Mouse (Mus musculus): Measurements from ENCODE around the gene Ffar1.

Ffar1 gene

GRCm38 (mm10) chr7:30861464-30861863, at the start of gene Ffar1:
Gene Ffar1 (minus strand): TSS chr7:30861564.
- no peak for DNase-seq

- no peak for DNase-seq
Observed at GRCm38 (mm10) chr7:30909773-30910172, 48.4 kb upstream of the Ffar1 start.

GRCm38 (mm10) chr7:30908992-30909431, 47.6 kb upstream of the Ffar1 start:
- no peak for DNase-seq

GRCm38 (mm10) chr7:30908277-30908991, 47.1 kb upstream of the Ffar1 start:
- DNase-seq = no peak

- DNase-seq = no peak
Observed at GRCm38 (mm10) chr7:30904042-30904441, 42.7 kb upstream of the Ffar1 start.

- no peak for DNase-seq
Observed at GRCm38 (mm10) chr7:30895217-30895616, 33.9 kb upstream of the Ffar1 start.

GRCm38 (mm10) chr7:30892515-30892914, 31.2 kb upstream of the Ffar1 start:
- DNase-seq = no peak

GRCm38 (mm10) chr7:30891746-30892145, 30.4 kb upstream of the Ffar1 start:
- no peak for DNase-seq

- no peak for DNase-seq
Observed at GRCm38 (mm10) chr7:30890681-30891080, 29.3 kb upstream of the Ffar1 start.

- no peak for DNase-seq
Observed at GRCm38 (mm10) chr7:30888786-30889185, 27.4 kb upstream of the Ffar1 start.

GRCm38 (mm10) chr7:30887568-30888188, 26.3 kb upstream of the Ffar1 start:
- no peak for DNase-seq

- DNase-seq = no peak
Observed at GRCm38 (mm10) chr7:30886852-30887251, 25.5 kb upstream of the Ffar1 start.

GRCm38 (mm10) chr7:30884047-30884446, 22.7 kb upstream of the Ffar1 start:
- DNase-seq = no peak

- no peak for DNase-seq
Observed at GRCm38 (mm10) chr7:30881367-30881766, 20.0 kb upstream of the Ffar1 start.

GRCm38 (mm10) chr7:30880176-30880575, 18.8 kb upstream of the Ffar1 start, which contains the start of gene Cd22:
Gene Cd22 (minus strand): TSS chr7:30880342.
- no peak for DNase-seq

GRCm38 (mm10) chr7:30878950-30879349, 17.6 kb upstream of the Ffar1 start:
- DNase-seq = no peak

- DNase-seq = peak; percentile 57
Observed at GRCm38 (mm10) chr7:30873083-30873482, 11.7 kb upstream of the Ffar1 start.

- DNase-seq = no peak
Observed at GRCm38 (mm10) chr7:30863386-30863785, 2.0 kb upstream of the Ffar1 start.

- DNase-seq = peak; percentile 32
Observed at GRCm38 (mm10) chr7:30859635-30860402, 1.5 kb downstream of the Ffar1 start.

- peak; percentile 71 for DNase-seq
Observed at GRCm38 (mm10) chr7:30859290-30859634, 2.1 kb downstream of the Ffar1 start.

- DNase-seq = no peak
Observed at GRCm38 (mm10) chr7:30857746-30858145, 3.6 kb downstream of the Ffar1 start.

- DNase-seq = no peak
Observed at GRCm38 (mm10) chr7:30856078-30856477, 5.3 kb downstream of the Ffar1 start, which contains the start of gene Ffar3. Gene Ffar3 (minus strand): TSS chr7:30856178.

- DNase-seq = no peak
Observed at GRCm38 (mm10) chr7:30851421-30851820, 9.9 kb downstream of the Ffar1 start.

- DNase-seq = no peak
Observed at GRCm38 (mm10) chr7:30847934-30848333, 13.4 kb downstream of the Ffar1 start.
